Mouse (Mus musculus) frontal cortex, postnatal 25 days (tissue): ENCODE data around the gene Gm5890.
"Not testable (repeated sequence)": the region's sequence is repeated elsewhere in the genome, so short reads cannot be mapped to it uniquely, and the experiment has no call there.

Source experiments
- DNase-seq, 2 experiments: peaks; one replicate each; pipeline ENCODE4 v3.0.0; 2022; ENCODE audit warnings: low spot score in 2 of 2

Gene Gm5890

GRCm38 (mm10) chr7:20262734-20263133 lies at the start of gene Gm5890:
Gene Gm5890, minus strand, starts transcription at chr7:20262834.
- not testable (repeated sequence) for DNase-seq

- not testable (repeated sequence) for DNase-seq
Measured at GRCm38 (mm10) chr7:20233728-20234127, 28.9 kb downstream of the Gm5890 start, which contains the start of gene Gm4498. Gene Gm4498, minus strand, starts transcription at chr7:20233828.
